ENCODE assay signal across 10 mouse cellular contexts in genomic region chr11:120218176-120218856, GRCm38 (mm10). TPM values are rescaled to one million over a fixed set of nuclear protein-coding genes. Genes with fewer than 3 reads are reported as not detected.
DNase-seq lines count a peak whose midpoint lies in the region; ATAC-seq lines count a peak whose summit lies in the region.
"Had no signal": no experiment of that assay in that cellular context is flagged by ENCODE, and none has a peak within 500 bp of the region (broad histone marks: within the 10 kb centered on the region; RNA-seq: fewer than 3 reads in every experiment).

No protein-coding gene starts in this region.

- no peaks in the 10 kb centered on the region for H3K36me3 ChIP-seq in heart, embryonic 14.5 days (ENCODE audit: control insufficient read depth, insufficient read depth, low read length)
- H3K36me3 ChIP-seq in lung, embryonic 15.5 days = no peaks in the 10 kb centered on the region
- no peaks in the 10 kb centered on the region for H3K36me3 ChIP-seq in embryonic facial prominence, embryonic 11.5 days (replicated peaks; ENCODE audit: control insufficient read depth, insufficient read depth, low read depth, low read length)
- no peaks in the 10 kb centered on the region for H3K36me3 ChIP-seq in limb, embryonic 15.5 days

- WGBS in heart, embryonic 14.5 days = 72% methylated on average over 17 of the region's 17 CpGs
- 79% methylated on average over 17 of the region's 17 CpGs for WGBS in lung, embryonic 15.5 days
- 92% methylated on average over 17 of the region's 17 CpGs for WGBS in embryonic facial prominence, embryonic 11.5 days
- WGBS in limb, embryonic 15.5 days = 87% methylated on average over 17 of the region's 17 CpGs

- H3K4me3 ChIP-seq in heart, embryonic 14.5 days (ENCODE audit: control insufficient read depth in 1 of 2, insufficient read depth in 1 of 2, low read depth in 1 of 2, low read length in 2 of 2) = no peak overlapping the region
- no peak overlapping the region for H3K4me3 ChIP-seq in lung, embryonic 15.5 days
- H3K4me3 ChIP-seq in embryonic facial prominence, embryonic 11.5 days (ENCODE audit: low read depth, low read length) = no peak overlapping the region
- no peak overlapping the region for H3K4me3 ChIP-seq in limb, embryonic 15.5 days

- no peaks in the 10 kb centered on the region for H3K27me3 ChIP-seq in heart, embryonic 14.5 days (ENCODE audit: control insufficient read depth, insufficient read depth, low read length)
- no peaks in the 10 kb centered on the region for H3K27me3 ChIP-seq in lung, embryonic 15.5 days
- no peaks in the 10 kb centered on the region for H3K27me3 ChIP-seq in embryonic facial prominence, embryonic 11.5 days (ENCODE audit: control insufficient read depth, insufficient read depth, low read length)
- no peaks in the 10 kb centered on the region for H3K27me3 ChIP-seq in limb, embryonic 15.5 days

- ATAC-seq in heart, embryonic 14.5 days (ENCODE audit: insufficient number of reproducible peaks, insufficient read depth, low FRiP score, low read depth) = no peak
- no peak for ATAC-seq in lung, embryonic 15.5 days (ENCODE audit: borderline replicate concordance, extremely low read depth, low FRiP score, low TSS enrichment)
- ATAC-seq in embryonic facial prominence, embryonic 11.5 days (replicated peaks; ENCODE audit: insufficient number of reproducible peaks, low FRiP score, low TSS enrichment, low read depth) = no peak
- ATAC-seq in limb, embryonic 15.5 days (ENCODE audit: insufficient number of reproducible peaks, low FRiP score, low TSS enrichment, low read depth) = no peak

- H3K4me2 ChIP-seq in heart, embryonic 14.5 days (ENCODE audit: low read length) = peak overlapping the region; percentile 17
- H3K4me2 ChIP-seq in lung, embryonic 15.5 days = peak overlapping the region; percentile 16
- H3K4me2 ChIP-seq in embryonic facial prominence, embryonic 11.5 days (ENCODE audit: low read depth, low read length) = no peak overlapping the region
- no peak overlapping the region for H3K4me2 ChIP-seq in limb, embryonic 15.5 days

- DNase-seq in heart, postnatal 4 days = no peak
- no peak for DNase-seq in lung, postnatal 14 days
- no peak for DNase-seq in embryonic facial prominence, embryonic 11.5 days (ENCODE audit: low spot score)
- DNase-seq in cerebellum, postnatal 14 days = no peak
- no peak for DNase-seq in right cerebral cortex, postnatal 4 days
- DNase-seq: spleen, adult 18-20 months; thymus, postnatal 4 days had no signal

- no peak overlapping the region for H3K9ac ChIP-seq in heart, embryonic 14.5 days (ENCODE audit: low read length)
- no peak overlapping the region for H3K9ac ChIP-seq in lung, embryonic 15.5 days
- no peak overlapping the region for H3K9ac ChIP-seq in embryonic facial prominence, embryonic 11.5 days (replicated peaks; ENCODE audit: low read length)
- H3K9ac ChIP-seq in limb, embryonic 15.5 days = no peak overlapping the region

- peak overlapping the region; percentile 58 to 71 for H3K27ac ChIP-seq in heart, embryonic 14.5 days (replicated peaks in 1 of 2; ENCODE audit: control insufficient read depth in 1 of 2, insufficient read depth in 1 of 2, low read depth in 2 of 2, low read length in 2 of 2)
- H3K27ac ChIP-seq in lung, embryonic 15.5 days = peak overlapping the region; percentile 78
- H3K27ac ChIP-seq in embryonic facial prominence, embryonic 11.5 days (replicated peaks; ENCODE audit: low read depth, low read length) = peak overlapping the region; percentile 32; the same call in 1 of the 2 replicates
- 0 out of 2 replicates have a peak overlapping the region, but pooled peaks have one; percentile 24 for H3K27ac ChIP-seq in limb, embryonic 15.5 days

- H3K4me1 ChIP-seq in heart, embryonic 14.5 days (ENCODE audit: control insufficient read depth in 2 of 2, insufficient read depth in 2 of 2, low read length in 2 of 2) = peaks cover 43 to 60% of the 10 kb centered on the region in 2 experiments
- peaks cover 43% of the 10 kb centered on the region for H3K4me1 ChIP-seq in lung, embryonic 15.5 days
- peaks cover 17% of the 10 kb centered on the region for H3K4me1 ChIP-seq in embryonic facial prominence, embryonic 11.5 days (ENCODE audit: control insufficient read depth, insufficient read depth, low read length)
- H3K4me1 ChIP-seq in limb, embryonic 15.5 days = peaks cover 35% of the 10 kb centered on the region

- 0 out of 2 replicates have a peak, but pooled peaks cover 3% of the 10 kb centered on the region for H3K9me3 ChIP-seq in heart, embryonic 14.5 days (ENCODE audit: control insufficient read depth, low read length)
- no peaks in the 10 kb centered on the region for H3K9me3 ChIP-seq in lung, embryonic 15.5 days
- no peaks in the 10 kb centered on the region for H3K9me3 ChIP-seq in embryonic facial prominence, embryonic 11.5 days (replicated peaks; ENCODE audit: control insufficient read depth, low read length)
- 0 out of 2 replicates have a peak, but pooled peaks cover 4% of the 10 kb centered on the region for H3K9me3 ChIP-seq in limb, embryonic 15.5 days

RNA-seq across cellular contexts. Expression of gene Bahcc1, which starts 14.4 kb away (rescaled TPM):
- 8.8 and 9.1 TPM in 2 replicates for polyA plus RNA-seq in heart, embryonic 14.5 days (2014; fragmentation: Nextera tagmentation; extraction: Ambion mirVana)
- 10 to 100 TPM; 14.1 to 16.5 TPM for total RNA-seq in heart, postnatal 4 days (2021)
- 8.7 and 9.2 TPM in 2 replicates for polyA plus RNA-seq in lung, embryonic 15.5 days (2015; fragmentation: Nextera tagmentation; extraction: Ambion mirVana)
- polyA plus RNA-seq in embryonic facial prominence, embryonic 11.5 days (2014; fragmentation: Nextera tagmentation; extraction: Ambion mirVana) = 13.5 and 15.2 TPM in 2 replicates
- 5.8 and 6.7 TPM in 2 replicates for polyA plus RNA-seq in limb, embryonic 15.5 days (2015; fragmentation: Nextera tagmentation; extraction: Ambion mirVana)

Comparison
In these comparisons a context has a peak if more than half of its experiments do, and no peak if none do; other contexts are left out.
1. H3K27ac ChIP-seq: peak in every context shown above with its lines; median percentile 78 in lung, embryonic 15.5 days; 64 in heart, embryonic 14.5 days; 32 in embryonic facial prominence, embryonic 11.5 days; 24 in limb, embryonic 15.5 days.
2. H3K4me2 ChIP-seq: peak in heart, embryonic 14.5 days (single experiment) and lung, embryonic 15.5 days (single experiment); none in embryonic facial prominence, embryonic 11.5 days (single experiment) and limb, embryonic 15.5 days (single experiment).